Mouse (Mus musculus): ENCODE measurements around the gene Tmprss12. TPM values are rescaled to one million over a fixed set of nuclear protein-coding genes. Genes with fewer than 3 reads are reported as not detected.
A peak's percentile ranks its signal among the peaks of the same experiment; 100 is the strongest.
"Not testable (repeated sequence)": the region's sequence is repeated elsewhere in the genome, so short reads cannot be mapped to it uniquely, and the experiment has no call there.

Tmprss12 gene
- polyA plus RNA-seq, 1 experiment, result not detected

DNA sequence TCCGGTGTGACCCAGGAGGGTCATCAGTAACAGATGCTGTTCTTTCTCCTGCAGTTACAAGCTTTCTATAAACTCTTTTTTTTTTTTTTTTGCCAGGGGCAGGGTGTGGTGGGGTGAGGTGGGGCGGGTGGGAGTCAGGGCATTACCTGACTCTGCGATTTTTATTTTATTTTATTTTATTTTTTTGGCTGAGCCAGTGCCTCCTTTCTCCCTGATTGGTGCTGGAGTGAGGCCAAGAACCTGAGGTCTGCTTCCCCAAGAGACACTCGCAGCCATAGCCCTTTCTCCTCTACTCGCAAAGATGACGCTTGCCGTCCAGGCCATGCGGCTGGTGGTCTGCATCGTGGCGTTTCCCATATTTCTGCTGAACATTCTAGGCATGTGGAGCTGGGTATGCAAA is 54.0 kb downstream of the Tmprss12 start, which contains the start of gene Mettl7a3:
TSS of gene Mettl7a3 (plus strand) at position 301 of the 400 bp plus-strand sequence.
- no peak for DNase-seq
- no peak for TF ChIP-seq CTCF (IDR thresholded peaks at IDR 0.05; ENCODE audit: borderline replicate concordance, insufficient read depth, low read depth, low read length)
- TF ChIP-seq POLR2A (IDR thresholded peaks at IDR 0.05; ENCODE audit: borderline replicate concordance, insufficient read depth, low read length), result no peak

DNA sequence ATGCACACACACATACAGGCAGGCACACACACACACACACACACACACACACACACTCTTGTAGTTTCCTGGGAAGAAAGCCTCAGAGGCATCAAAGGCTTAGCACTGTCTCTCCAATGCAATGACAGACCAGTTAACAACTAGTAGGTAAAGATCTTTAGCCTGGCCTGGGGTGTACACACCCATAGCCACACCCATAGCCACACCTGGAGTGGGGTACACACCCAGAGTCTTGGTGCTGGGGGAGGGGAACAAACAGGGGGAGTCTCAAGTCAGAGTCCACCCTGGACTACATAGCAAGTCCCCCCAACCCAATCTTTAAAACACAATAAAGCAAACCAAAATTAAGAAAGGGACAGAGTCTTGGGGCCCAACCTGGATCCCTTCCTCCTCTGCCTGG is 56.7 kb downstream of the Tmprss12 start:
- H3K27me3 ChIP-seq (ENCODE audit: control insufficient read depth, insufficient read depth, low read length); H3K4me3 ChIP-seq (replicated peaks; ENCODE audit: insufficient read depth, low read depth, low read length); DNase-seq; H3K4me1 ChIP-seq (ENCODE audit: control insufficient read depth, insufficient read depth, low read length); H3K27ac ChIP-seq (ENCODE audit: insufficient read depth, low read length): not testable (repeated sequence)

More for the DNA sequence above, 54.0 kb downstream of the Tmprss12 start, which contains the start of gene Mettl7a3:
- Histone ChIP-seq H3K27ac (ENCODE audit: insufficient read depth, low read length) (no peak within 1 kb of the TSS), H3K4me3 (replicated peaks; ENCODE audit: insufficient read depth, low read depth, low read length) (no peak within 1 kb of the TSS), H3K27me3 (ENCODE audit: control insufficient read depth, insufficient read depth, low read length) (no peaks in the 10 kb centered on the region), H3K4me1 (ENCODE audit: control insufficient read depth, insufficient read depth, low read length) (no peaks in the 10 kb centered on the region)
- 21% methylated on average over 10 of the region's 10 CpGs for WGBS

- H3K27me3 ChIP-seq (ENCODE audit: control insufficient read depth, insufficient read depth, low read length); H3K4me1 ChIP-seq (ENCODE audit: control insufficient read depth, insufficient read depth, low read length); H3K27ac ChIP-seq (ENCODE audit: insufficient read depth, low read length); H3K4me3 ChIP-seq (replicated peaks; ENCODE audit: insufficient read depth, low read depth, low read length): not testable (repeated sequence)
- TF ChIP-seq CTCF (IDR thresholded peaks at IDR 0.05; ENCODE audit: borderline replicate concordance, insufficient read depth, low read depth, low read length), result 0 out of 2 replicates have a peak, but pooled peaks have one; percentile 32
- peak; percentile 61 to 65 for DNase-seq
- WGBS, result 42% methylated on average over 10 of the region's 10 CpGs
Observed at GRCm38 (mm10) chr15:100337847-100338246, 57.2 kb downstream of the Tmprss12 start.

GRCm38 (mm10) chr15:100341314-100341980 is 60.8 kb downstream of the Tmprss12 start:
- not testable (repeated sequence) for DNase-seq; H3K4me3 ChIP-seq (replicated peaks; ENCODE audit: insufficient read depth, low read depth, low read length); H3K27ac ChIP-seq (ENCODE audit: insufficient read depth, low read length); H3K4me1 ChIP-seq (ENCODE audit: control insufficient read depth, insufficient read depth, low read length); H3K27me3 ChIP-seq (ENCODE audit: control insufficient read depth, insufficient read depth, low read length)
- WGBS, result 86% methylated on average over 5 of the region's 5 CpGs

Other genes starting within 250 kb of the Tmprss12 start
- 40.4 and 42.6 TPM in 2 replicates for gene Dip2b, start 242.2 kb upstream of the Tmprss12 start, polyA plus RNA-seq (2012; rRNA removed)
- gene Atf1, start 53.0 kb upstream of the Tmprss12 start, polyA plus RNA-seq (2012; rRNA removed), result 16.8 and 18.4 TPM in 2 replicates
- gene Mettl7a1, start 23.3 kb downstream of the Tmprss12 start, polyA plus RNA-seq (2012; rRNA removed), result 50.3 and 50.5 TPM in 2 replicates
- gene Mettl7a3, start 54.1 kb downstream of the Tmprss12 start, polyA plus RNA-seq (2012; rRNA removed), result 0.13 and 0.15 TPM in 2 replicates
- not detected in 2 replicates for gene Methig1, start 72.3 kb downstream of the Tmprss12 start, polyA plus RNA-seq (2012; rRNA removed)
- gene Mettl7a2, start 72.4 kb downstream of the Tmprss12 start, polyA plus RNA-seq (2012; rRNA removed), result not detected in 2 replicates
- not detected in 2 replicates for gene Higd1c, start 83.7 kb downstream of the Tmprss12 start, polyA plus RNA-seq (2012; rRNA removed)
- not detected in 2 replicates for gene Gm5475, start 141.3 kb downstream of the Tmprss12 start, polyA plus RNA-seq (2012; rRNA removed)
- gene Slc11a2, start 144.2 kb downstream of the Tmprss12 start, polyA plus RNA-seq (2012; rRNA removed), result 45.4 and 50.6 TPM in 2 replicates
- gene Letmd1, start 188.2 kb downstream of the Tmprss12 start, polyA plus RNA-seq (2012; rRNA removed), result 67.0 and 70.5 TPM in 2 replicates
- gene Csrnp2, start 214.7 kb downstream of the Tmprss12 start, polyA plus RNA-seq (2012; rRNA removed), result 18.0 and 18.3 TPM in 2 replicates